Mouse (Mus musculus): ENCODE data around the gene Zranb2.

The Zranb2 gene

GRCm38 (mm10) chr3:157578469-157579170 is 44.7 kb downstream of the Zranb2 start:
- WGBS, result 91% methylated on average over 5 of the region's 5 CpGs

- WGBS, result 58% methylated on average over 2 of the region's 2 CpGs
Observed at GRCm38 (mm10) chr3:157579376-157579775, 45.4 kb downstream of the Zranb2 start.

- WGBS, result 75% methylated on average over 4 of the region's 4 CpGs
Observed at GRCm38 (mm10) chr3:157580299-157580698, 46.3 kb downstream of the Zranb2 start.

- WGBS, result 23% methylated on average over 2 of the region's 2 CpGs
Observed at GRCm38 (mm10) chr3:157581755-157582154, 47.8 kb downstream of the Zranb2 start.

- 65% methylated on average over 5 of the region's 5 CpGs for WGBS
Observed at GRCm38 (mm10) chr3:157582626-157583405, 48.9 kb downstream of the Zranb2 start.

- 63% methylated on average over 7 of the region's 7 CpGs for WGBS
Observed at GRCm38 (mm10) chr3:157597837-157598379, 63.9 kb downstream of the Zranb2 start.

All from cerebral cortex, adult 2 months (tissue).